Mouse (Mus musculus): Measurements from ENCODE around the gene Ccdc50. TPM values are rescaled to one million over a fixed set of nuclear protein-coding genes. Genes with fewer than 3 reads are reported as not detected.

The Ccdc50 gene
- polyA plus RNA-seq, 1 experiment from 2014 or later: 47.5 TPM

DNA sequence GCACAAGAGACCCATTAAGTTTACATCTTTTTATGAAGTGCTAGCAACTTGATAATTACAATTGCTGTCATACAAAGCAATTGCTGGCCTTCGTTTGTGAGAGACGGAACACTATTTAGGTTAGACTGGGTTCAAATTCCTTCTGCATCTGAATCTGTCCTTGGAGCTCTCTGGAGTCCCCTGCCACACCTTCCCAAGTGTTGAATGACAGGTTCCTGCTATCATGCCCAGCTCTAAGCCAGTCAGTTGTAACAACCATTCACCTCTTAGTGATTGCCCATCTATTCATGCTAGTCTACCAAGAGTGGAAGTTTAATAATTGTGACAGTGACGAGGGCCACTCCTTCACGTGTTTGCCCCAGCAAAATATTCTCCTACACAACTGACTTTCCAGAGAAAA lies 6.5 kb upstream of the Ccdc50 start:
- no peaks in the 10 kb centered on the region for H3K9me3 ChIP-seq
- no peak overlapping the region for H3K9ac ChIP-seq (replicated peaks)
- WGBS: 83% methylated on average over 4 of the region's 4 CpGs
- no peak overlapping the region for H3K4me3 ChIP-seq
- H3K27me3 ChIP-seq: no peaks in the 10 kb centered on the region
- H3K27ac ChIP-seq (replicated peaks): no peak overlapping the region
- H3K4me1 ChIP-seq: no peaks in the 10 kb centered on the region
- no peaks in the 10 kb centered on the region for H3K36me3 ChIP-seq
- no peak for ATAC-seq (replicated peaks)
- no peak overlapping the region for H3K4me2 ChIP-seq (replicated peaks)

DNA sequence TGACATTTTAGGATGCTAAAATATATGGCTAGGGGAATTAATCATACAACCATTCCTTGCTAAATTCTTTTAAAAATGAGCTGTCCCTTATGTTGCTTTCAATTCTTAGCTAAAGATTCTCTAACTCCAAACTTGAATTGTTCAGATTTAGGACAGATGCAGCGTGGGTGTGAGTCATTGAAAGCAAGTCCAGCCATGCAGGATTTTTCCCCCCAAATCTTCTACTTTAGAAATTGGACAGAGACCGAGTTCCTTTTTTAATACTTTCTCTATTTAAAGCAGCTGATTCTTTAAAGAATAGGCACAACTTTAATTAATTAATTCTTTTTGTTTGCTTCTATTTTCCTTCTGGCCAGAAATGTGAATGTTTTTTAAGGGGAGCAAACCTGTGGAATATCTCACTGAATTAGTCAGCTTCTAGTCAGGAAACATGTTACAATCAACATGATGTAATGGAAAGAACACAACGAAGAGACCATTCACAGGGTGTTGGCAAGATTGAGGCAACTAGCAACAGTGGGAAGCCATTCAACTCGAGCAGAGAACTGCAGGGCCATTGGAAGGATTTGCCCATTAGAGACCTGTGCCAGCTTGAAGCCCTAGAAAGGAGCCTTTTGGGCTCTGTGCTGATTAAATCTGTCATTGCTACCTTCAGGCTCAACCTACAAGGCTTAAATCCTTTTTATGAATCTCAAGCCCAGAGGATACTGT lies 3.6 kb upstream of the Ccdc50 start:
- Histone ChIP-seq H3K4me3 (no peak overlapping the region), H3K27ac (replicated peaks) (no peak overlapping the region), H3K27me3 (no peaks in the 10 kb centered on the region), H3K4me2 (replicated peaks) (no peak overlapping the region), H3K9me3 (no peaks in the 10 kb centered on the region), H3K36me3 (no peaks in the 10 kb centered on the region), H3K4me1 (peaks cover 11% of the 10 kb centered on the region), H3K9ac (replicated peaks) (no peak overlapping the region)
- peak; percentile 70 for ATAC-seq (replicated peaks)
- 29% methylated on average over 4 of the region's 4 CpGs for WGBS

DNA sequence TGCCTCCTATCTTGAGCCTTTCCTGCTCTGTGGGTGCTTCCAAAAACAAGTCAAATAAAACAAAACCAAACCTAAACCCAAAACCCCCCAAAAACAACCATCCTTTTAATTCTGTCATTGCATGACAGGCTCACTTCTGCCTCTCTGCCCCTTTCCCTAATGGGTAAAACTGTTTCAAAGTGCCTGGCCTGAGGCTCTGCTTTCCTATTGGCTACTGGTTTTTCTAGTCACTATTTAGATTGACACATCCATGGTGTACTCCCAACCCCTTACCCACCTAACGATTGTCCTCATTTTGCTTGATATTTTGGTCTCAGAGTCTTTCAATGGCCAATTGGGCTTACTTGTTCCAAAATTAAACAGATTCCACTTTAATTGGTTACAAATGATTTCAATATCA lies 3.0 kb upstream of the Ccdc50 start:
- ATAC-seq (replicated peaks): peak; percentile 51
- WGBS: 22% methylated on average over 1 of the region's 1 CpGs
- no peak overlapping the region for H3K9ac ChIP-seq (replicated peaks)
- H3K4me2 ChIP-seq (replicated peaks): no peak overlapping the region
- no peak overlapping the region for H3K4me3 ChIP-seq
- H3K9me3 ChIP-seq: no peaks in the 10 kb centered on the region
- peaks cover 17% of the 10 kb centered on the region for H3K4me1 ChIP-seq
- H3K27ac ChIP-seq (replicated peaks): no peak overlapping the region
- no peaks in the 10 kb centered on the region for H3K27me3 ChIP-seq
- H3K36me3 ChIP-seq: no peaks in the 10 kb centered on the region

DNA sequence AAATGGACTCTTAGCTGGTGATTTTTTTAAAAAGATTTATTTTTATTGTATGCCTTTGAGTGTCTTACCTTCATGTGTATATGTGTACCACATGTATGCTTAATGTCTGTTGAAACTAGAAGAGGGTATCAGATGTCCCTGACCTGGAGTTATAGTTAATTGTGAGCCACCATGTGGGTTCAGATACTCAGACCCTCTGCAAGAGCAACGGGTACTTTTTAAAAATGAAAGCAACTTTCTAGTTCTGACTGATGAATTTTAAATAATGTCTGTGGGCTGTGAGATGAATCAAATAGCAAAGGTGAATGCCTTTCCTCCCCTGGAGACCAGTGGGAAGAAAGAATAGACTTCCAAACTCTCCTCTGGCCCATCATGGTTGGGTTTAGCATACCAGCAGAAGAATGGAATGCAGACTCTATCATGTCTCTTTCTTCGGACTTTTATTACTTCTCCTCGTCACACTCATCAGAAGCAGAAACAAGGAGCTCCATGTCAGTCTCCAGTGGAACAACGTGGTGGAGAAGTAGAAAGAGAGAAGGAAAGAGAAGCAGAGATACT lies 1.7 kb upstream of the Ccdc50 start:
- no peak overlapping the region for H3K4me3 ChIP-seq
- no peaks in the 10 kb centered on the region for H3K9me3 ChIP-seq
- H3K27me3 ChIP-seq: no peaks in the 10 kb centered on the region
- no peak overlapping the region for H3K27ac ChIP-seq (replicated peaks)
- H3K36me3 ChIP-seq: no peaks in the 10 kb centered on the region
- WGBS: 83% methylated on average over 4 of the region's 4 CpGs
- H3K4me1 ChIP-seq: peaks cover 29% of the 10 kb centered on the region
- no peak for ATAC-seq (replicated peaks)
- H3K4me2 ChIP-seq (replicated peaks): no peak overlapping the region
- no peak overlapping the region for H3K9ac ChIP-seq (replicated peaks)

DNA sequence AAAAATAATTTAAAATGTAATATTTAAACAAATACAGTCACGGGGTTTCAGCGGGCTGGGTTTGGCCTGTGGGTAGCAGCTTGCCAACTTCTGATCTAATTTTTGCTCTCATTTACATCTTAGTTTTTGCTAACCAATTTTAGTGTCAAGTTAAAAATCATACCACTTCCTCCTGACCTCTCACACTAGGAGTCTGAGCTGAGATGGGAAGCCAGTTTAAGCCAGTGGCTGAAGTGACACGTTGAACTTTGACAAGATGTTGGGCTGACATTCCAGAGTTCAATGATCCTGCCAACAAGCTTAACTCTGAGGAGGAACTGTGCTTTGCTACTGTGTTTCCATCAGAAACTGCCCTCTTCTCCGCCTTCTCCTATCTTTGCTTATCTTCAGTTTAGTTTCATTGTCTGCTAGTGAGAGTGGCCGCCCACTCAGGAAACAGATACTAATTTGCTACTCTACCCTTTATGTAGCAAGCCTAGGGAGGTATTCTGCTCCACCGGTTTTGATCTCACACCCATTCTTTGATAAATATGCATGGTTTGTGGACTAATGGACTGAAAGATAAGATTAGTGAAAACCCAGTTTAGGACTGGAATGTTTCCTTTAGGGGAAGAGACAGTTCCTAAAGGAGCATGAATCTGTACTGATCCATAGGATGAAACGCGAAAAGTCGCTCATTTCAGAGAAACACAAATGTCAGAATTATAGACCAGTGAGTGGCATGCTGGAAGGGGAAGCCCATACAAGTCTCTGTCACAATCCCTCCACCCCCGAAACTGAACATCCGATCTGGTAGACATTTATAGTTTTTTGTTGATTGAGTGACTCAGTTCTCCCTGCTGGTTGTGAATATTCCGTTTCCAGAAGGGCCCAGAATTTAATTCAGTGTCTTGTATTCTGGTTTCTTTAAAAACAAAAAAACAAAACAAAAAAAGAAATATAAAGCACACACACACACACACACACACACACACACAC lies 746 bp upstream of the Ccdc50 start:
- WGBS: 42% methylated on average over 12 of the region's 12 CpGs
- Histone ChIP-seq H3K27ac (replicated peaks) (peak overlapping the region; percentile 95), H3K9me3 (no peaks in the 10 kb centered on the region), H3K4me1 (peaks cover 35% of the 10 kb centered on the region), H3K9ac (replicated peaks) (peak overlapping the region; percentile 92), H3K4me3 (peak overlapping the region; percentile 79), H3K27me3 (no peaks in the 10 kb centered on the region), H3K36me3 (no peaks in the 10 kb centered on the region), H3K4me2 (replicated peaks) (peak overlapping the region; percentile 63)
- no peak for ATAC-seq (replicated peaks)

DNA sequence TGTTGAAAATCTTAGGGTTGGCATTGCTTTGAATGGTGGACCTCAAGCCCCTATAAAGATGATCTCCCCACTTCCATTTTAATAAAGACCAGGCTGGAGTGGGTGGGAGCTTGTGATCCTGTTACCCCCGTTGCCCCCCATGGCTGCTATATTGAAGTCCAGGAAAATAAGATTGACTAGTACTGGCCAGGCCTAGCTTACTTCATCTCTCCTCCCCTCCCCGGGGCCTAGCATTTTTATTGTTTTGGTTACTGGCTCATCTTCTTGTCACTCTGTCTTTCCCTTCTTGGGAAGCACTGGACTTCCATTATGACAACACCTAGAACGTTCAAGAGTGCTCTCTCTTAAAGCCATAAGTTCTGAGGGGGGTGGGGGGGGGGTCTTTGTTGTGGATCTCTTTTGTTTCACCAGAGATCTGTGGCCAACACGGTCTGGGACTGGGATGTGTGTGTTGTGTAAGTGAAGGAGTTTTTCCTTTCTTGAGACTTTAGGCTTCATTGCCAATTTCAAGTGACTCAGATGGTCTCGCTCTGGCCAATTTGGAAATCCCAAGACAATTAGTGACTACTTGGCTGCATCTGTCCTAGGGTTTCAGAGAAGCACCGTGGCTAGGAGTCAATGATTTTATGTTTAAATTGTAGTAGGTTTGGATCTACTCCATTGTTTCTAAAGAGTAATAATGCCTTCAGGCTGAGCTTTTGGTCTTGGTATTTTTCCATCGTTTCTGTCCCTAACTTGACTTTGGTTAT lies 1.0 kb downstream of the Ccdc50 start:
- Histone ChIP-seq H3K4me1 (peaks cover 41% of the 10 kb centered on the region), H3K4me2 (replicated peaks) (peak overlapping the region; percentile 63), H3K27me3 (no peaks in the 10 kb centered on the region), H3K4me3 (peak overlapping the region; percentile 79), H3K36me3 (no peaks in the 10 kb centered on the region), H3K27ac (replicated peaks) (peak overlapping the region; percentile 95), H3K9me3 (no peaks in the 10 kb centered on the region), H3K9ac (replicated peaks) (peak overlapping the region; percentile 92)
- ATAC-seq (replicated peaks): peak; percentile 3; the same call in 1 of the 2 replicates
- WGBS: 18% methylated on average over 7 of the region's 7 CpGs

DNA sequence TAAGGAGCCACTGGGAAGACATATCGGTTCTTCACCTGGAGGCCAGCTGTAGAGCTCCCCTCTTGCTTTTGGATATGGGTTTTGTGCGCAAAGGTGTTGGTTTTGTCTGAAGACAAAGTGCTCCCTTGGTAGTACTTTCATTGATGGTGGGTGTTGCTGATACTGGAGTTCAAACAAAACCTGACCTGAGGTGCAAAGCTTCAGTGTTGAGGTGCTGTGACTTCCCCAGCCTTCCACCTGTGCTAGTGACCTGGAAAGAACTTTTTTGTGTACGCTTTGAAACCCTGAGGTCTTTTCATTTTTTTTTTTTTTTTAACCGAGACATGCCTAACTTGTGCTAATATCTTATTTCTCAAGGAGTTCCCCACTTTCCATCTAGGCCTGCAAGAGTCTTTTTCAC lies 1.6 kb downstream of the Ccdc50 start:
- Histone ChIP-seq H3K4me2 (replicated peaks) (peak overlapping the region; percentile 63), H3K36me3 (no peaks in the 10 kb centered on the region), H3K9me3 (no peaks in the 10 kb centered on the region), H3K4me1 (peaks cover 41% of the 10 kb centered on the region), H3K27ac (replicated peaks) (peak overlapping the region; percentile 95; the same call in 1 of the 2 replicates), H3K4me3 (peak overlapping the region; percentile 79), H3K27me3 (no peaks in the 10 kb centered on the region), H3K9ac (replicated peaks) (peak overlapping the region; percentile 92)
- ATAC-seq (replicated peaks): no peak
- WGBS: 88% methylated on average over 4 of the region's 4 CpGs

DNA sequence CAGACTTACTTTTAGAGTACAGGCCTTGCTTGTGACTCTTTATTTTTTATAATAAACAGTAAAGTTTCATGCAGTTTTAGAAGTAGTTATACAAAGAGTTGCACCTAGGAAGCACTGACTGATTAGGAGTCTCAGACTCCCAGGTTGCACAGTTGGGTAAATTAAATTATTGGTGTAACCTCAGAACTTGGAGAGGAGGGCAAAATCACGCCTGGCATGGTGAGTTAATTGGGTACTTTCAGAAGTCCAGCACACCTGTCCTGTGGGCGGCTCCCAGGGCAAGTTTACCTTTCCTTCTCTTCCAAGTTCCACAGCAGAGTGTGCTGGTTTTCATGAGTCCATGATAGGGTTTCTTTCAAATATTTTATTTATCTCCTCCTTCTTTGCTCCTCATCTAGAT lies 3.2 kb downstream of the Ccdc50 start:
- H3K36me3 ChIP-seq: no peaks in the 10 kb centered on the region
- 79% methylated on average over 2 of the region's 2 CpGs for WGBS
- no peaks in the 10 kb centered on the region for H3K27me3 ChIP-seq
- H3K9me3 ChIP-seq: no peaks in the 10 kb centered on the region
- no peak overlapping the region for H3K27ac ChIP-seq (replicated peaks)
- ATAC-seq (replicated peaks): no peak
- H3K9ac ChIP-seq (replicated peaks): no peak overlapping the region
- H3K4me3 ChIP-seq: no peak overlapping the region
- peaks cover 41% of the 10 kb centered on the region for H3K4me1 ChIP-seq
- no peak overlapping the region for H3K4me2 ChIP-seq (replicated peaks)

DNA sequence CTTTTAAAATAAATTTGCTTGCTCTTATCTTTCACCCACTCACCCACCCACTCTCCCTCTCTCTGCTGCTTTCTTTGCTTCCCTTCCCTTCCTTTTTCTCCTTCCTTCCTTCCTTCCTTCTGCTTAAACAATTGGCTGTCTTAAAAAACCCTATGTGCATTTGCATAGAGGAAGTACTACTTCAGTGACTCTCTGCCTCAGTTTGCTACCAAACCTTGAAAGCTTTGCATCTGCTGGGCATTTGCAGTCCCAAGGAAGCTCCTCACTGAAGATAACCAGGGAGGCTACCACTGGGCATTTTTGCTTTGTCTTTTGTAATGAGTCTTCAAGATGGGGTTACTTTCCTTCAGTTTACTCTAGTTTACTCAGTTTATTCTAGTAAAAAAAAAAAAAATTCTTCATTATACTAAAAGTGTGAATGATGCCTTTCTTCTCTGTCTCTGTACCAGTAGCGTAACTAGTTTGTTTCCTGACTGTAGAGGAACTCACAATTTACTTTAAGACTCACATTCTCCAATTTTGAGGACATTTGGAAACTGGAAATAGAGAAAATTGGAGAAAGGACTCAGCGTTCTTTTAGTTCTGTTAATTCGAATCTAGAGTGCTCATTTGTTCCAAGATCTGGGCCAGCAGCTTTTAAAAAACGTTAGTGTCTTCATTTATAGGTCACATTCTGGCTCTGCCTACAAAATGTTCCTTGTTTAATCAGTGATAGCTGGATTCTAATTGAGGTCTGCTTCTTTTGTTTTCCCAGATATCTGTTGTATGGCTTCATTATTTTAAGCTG lies 6.8 kb downstream of the Ccdc50 start:
- no peak overlapping the region for H3K9ac ChIP-seq (replicated peaks)
- no peak overlapping the region for H3K4me2 ChIP-seq (replicated peaks)
- no peaks in the 10 kb centered on the region for H3K36me3 ChIP-seq
- WGBS: 93% methylated on average over 4 of the region's 4 CpGs
- H3K4me1 ChIP-seq: peaks cover 25% of the 10 kb centered on the region
- no peaks in the 10 kb centered on the region for H3K9me3 ChIP-seq
- H3K4me3 ChIP-seq: no peak overlapping the region
- no peak overlapping the region for H3K27ac ChIP-seq (replicated peaks)
- H3K27me3 ChIP-seq: no peaks in the 10 kb centered on the region
- ATAC-seq (replicated peaks): no peak

DNA sequence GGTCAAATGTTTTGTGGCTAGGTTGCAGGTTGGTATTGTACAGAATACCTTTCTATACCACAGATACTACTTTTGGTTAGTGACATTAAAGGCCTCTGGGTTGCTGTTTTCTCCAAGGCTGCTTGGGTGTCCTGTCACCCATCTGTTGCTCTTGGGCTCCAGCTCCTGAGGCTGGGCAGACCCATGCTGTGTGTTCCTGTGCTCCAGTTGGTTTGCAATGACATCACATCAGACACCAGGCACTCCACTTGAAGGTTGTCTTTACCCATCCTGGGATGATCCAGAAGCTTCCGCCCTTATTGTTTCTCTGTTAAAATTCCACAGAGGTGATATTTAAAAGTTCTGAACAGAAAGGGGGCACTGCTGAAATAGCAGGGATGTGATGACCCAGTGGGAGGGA lies 8.3 kb downstream of the Ccdc50 start:
- H3K4me1 ChIP-seq: peaks cover 11% of the 10 kb centered on the region
- no peak overlapping the region for H3K27ac ChIP-seq (replicated peaks)
- H3K4me2 ChIP-seq (replicated peaks): no peak overlapping the region
- no peaks in the 10 kb centered on the region for H3K27me3 ChIP-seq
- no peak overlapping the region for H3K9ac ChIP-seq (replicated peaks)
- H3K9me3 ChIP-seq: no peaks in the 10 kb centered on the region
- no peak for ATAC-seq (replicated peaks)
- H3K36me3 ChIP-seq: no peaks in the 10 kb centered on the region
- H3K4me3 ChIP-seq: no peak overlapping the region
- 100% methylated on average over 1 of the region's 1 CpGs for WGBS

DNA sequence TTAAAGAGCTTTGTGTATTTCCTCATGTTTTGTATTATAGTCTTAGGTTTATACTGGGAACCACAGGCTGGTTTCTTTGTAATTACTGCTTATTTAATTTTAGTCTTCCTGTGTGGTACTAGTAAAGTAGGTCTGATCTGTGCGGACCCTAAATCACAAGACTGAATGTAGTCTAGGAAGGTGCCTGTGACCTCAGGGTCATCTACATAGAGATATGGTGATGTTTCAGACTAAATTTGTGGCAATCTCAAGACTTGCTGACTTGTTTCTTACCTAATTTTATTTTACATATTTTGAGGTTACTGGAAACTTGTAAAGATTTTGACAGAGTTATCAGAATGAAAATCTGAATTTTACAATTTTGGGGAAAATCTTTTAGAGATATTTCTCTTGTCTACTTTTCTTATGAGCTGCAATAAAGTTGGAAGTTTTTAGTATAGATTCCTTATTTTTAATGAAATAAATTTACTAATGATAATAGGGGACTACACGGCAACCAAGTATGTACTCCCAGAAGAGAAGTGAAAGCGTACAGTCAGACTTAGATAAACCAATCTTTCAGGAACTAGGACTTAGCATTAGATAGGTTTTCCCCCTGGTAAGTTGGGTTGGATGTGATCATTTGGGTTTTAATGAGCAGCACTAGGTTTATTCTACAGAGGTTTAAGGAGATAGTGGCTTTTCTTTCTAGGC lies 10.5 kb downstream of the Ccdc50 start:
- no peaks in the 10 kb centered on the region for H3K27me3 ChIP-seq
- 93% methylated on average over 3 of the region's 3 CpGs for WGBS

More for the DNA sequence above, 10.5 kb downstream of the Ccdc50 start:
- H3K9ac ChIP-seq (replicated peaks): no peak overlapping the region
- no peak overlapping the region for H3K27ac ChIP-seq (replicated peaks)
- no peaks in the 10 kb centered on the region for H3K9me3 ChIP-seq
- H3K36me3 ChIP-seq: no peaks in the 10 kb centered on the region
- H3K4me3 ChIP-seq: no peak overlapping the region
- ATAC-seq (replicated peaks): no peak
- H3K4me2 ChIP-seq (replicated peaks): no peak overlapping the region
- no peaks in the 10 kb centered on the region for H3K4me1 ChIP-seq
